Mouse (Mus musculus) thymus, adult 2 months (tissue): ENCODE measurements around the gene Cntnap2.

Experiments
- CTCF ChIP-seq: fragments of 200-500 bp; IDR thresholded peaks from 2 replicates; pipeline ENCODE4 v1.5.1; 2012; ENCODE audit warnings: mild to moderate bottlenecking, control low read depth, low read length, moderate library complexity, borderline replicate concordance; ENCODE audit not compliant: control insufficient read depth, poor library complexity, insufficient read depth; ENCODE audit errors: extremely low read depth
- POLR2A ChIP-seq: fragments of 200-500 bp; IDR thresholded peaks from 2 replicates; pipeline ENCODE4 v1.6.1; 2012; ENCODE audit warnings: mild to moderate bottlenecking, low read length, control low read depth, moderate library complexity; ENCODE audit not compliant: control insufficient read depth, poor library complexity, insufficient read depth; ENCODE audit errors: extremely low read depth

DNA sequence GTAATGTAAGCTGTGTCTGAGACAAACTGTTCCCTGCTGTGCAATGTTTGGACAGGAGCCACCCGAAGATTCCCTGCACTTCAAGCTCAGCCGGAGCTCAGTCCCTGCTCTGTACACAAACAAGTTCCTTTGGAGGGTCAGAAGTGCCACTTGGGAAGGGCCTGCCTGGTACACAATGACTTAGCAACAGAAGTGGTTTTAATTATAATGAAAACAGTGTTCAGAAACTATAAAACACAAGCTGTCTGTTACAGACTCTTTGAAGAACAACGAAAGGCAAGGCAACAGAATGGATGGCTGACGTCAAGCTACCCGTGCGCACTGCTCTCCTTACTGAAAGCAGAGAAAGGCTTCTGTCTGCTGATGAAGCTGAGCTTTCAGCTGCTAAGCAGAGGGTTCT is 2259.5 kb downstream of the Cntnap2 start:
- TF ChIP-seq CTCF (no peak), POLR2A (no peak)
